Mouse (Mus musculus): ENCODE measurements around the gene Slc22a23. TPM values are rescaled to one million over a fixed set of nuclear protein-coding genes. Genes with fewer than 3 reads are reported as not detected.
A peak's percentile ranks its signal among the peaks of the same experiment; 100 is the strongest.

The Slc22a23 gene
- polyA plus RNA-seq, 1 experiment from 2014 or later: 8.4 TPM

- 90% methylated on average over 7 of the region's 7 CpGs for WGBS
- no peaks in the 10 kb centered on the region for H3K9me3 ChIP-seq
- no peak for DNase-seq (ENCODE audit: low spot score)
- peaks cover 24% of the 10 kb centered on the region; the same call in 1 of the 2 replicates for H3K36me3 ChIP-seq
- H3K27ac ChIP-seq: 0 out of 2 replicates have a peak overlapping the region, but pooled peaks have one; percentile 36
- no peaks in the 10 kb centered on the region for H3K27me3 ChIP-seq (ENCODE audit: insufficient read depth, poor library complexity, severe bottlenecking)
- H3K4me3 ChIP-seq: no peak overlapping the region
- H3K4me1 ChIP-seq (replicated peaks): peaks cover 19% of the 10 kb centered on the region
These were observed 13.4 kb downstream of the Slc22a23 start for GRCm38 (mm10) chr13:34331399-34332186.

DNA sequence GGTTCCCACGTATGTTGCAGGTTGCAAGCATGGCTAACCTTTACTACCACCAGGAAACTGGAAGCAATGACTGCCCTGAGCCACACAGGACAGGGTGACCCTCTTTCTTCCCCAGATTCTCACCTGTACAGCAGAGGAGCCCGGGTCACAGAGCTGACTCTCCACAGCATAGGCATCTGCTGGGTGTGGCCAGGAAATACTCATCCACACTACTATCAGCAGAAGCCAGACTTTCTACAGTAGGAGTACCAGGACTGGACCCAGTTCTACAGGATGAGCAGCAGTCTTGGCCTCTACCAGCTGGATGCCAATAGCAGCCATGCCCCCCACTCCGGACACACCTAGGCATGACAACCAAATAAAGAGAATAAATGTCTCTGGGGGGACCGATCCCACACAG, 15.4 kb downstream of the Slc22a23 start:
- no peaks in the 10 kb centered on the region for H3K27me3 ChIP-seq (ENCODE audit: insufficient read depth, poor library complexity, severe bottlenecking)
- H3K9me3 ChIP-seq: no peaks in the 10 kb centered on the region
- 90% methylated on average over 4 of the region's 4 CpGs for WGBS
- no peak for DNase-seq (ENCODE audit: low spot score)
- no peak overlapping the region for H3K27ac ChIP-seq
- no peak overlapping the region for H3K4me3 ChIP-seq
- peaks cover 17% of the 10 kb centered on the region; the same call in 1 of the 2 replicates for H3K36me3 ChIP-seq
- H3K4me1 ChIP-seq (replicated peaks): peaks cover 12% of the 10 kb centered on the region

GRCm38 (mm10) chr13:34326992-34327391, 18.0 kb downstream of the Slc22a23 start:
- H3K27ac ChIP-seq: no peak overlapping the region
- no peak overlapping the region for H3K4me3 ChIP-seq
- H3K4me1 ChIP-seq (replicated peaks): 0 out of 2 replicates have a peak, but pooled peaks cover 11% of the 10 kb centered on the region
- WGBS: 92% methylated on average over 1 of the region's 1 CpGs
- H3K9me3 ChIP-seq: no peaks in the 10 kb centered on the region
- DNase-seq (ENCODE audit: low spot score): no peak
- peaks cover 14% of the 10 kb centered on the region; the same call in 1 of the 2 replicates for H3K36me3 ChIP-seq
- H3K27me3 ChIP-seq (ENCODE audit: insufficient read depth, poor library complexity, severe bottlenecking): no peaks in the 10 kb centered on the region

DNA sequence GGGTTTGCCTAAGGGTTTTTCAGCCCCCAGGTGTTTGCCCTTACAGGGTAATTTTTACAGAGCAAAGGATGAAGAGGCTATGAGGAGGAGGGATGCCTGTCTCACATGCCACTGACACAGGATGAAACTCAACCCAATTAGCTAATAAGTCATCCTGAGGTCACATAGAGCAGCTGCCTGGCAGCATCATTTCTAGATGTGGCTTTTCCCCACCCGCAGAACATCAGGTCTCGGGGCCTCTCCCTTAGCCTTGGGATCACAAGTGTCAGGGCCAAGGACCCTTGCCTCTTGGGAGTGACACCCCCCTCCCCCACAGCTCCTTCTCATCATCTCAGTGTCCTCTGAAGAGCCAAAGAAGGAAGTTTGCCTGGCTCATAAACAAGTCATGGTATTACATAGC, 21.6 kb downstream of the Slc22a23 start:
- Histone ChIP-seq H3K9me3 (no peaks in the 10 kb centered on the region), H3K27ac (no peak overlapping the region), H3K36me3 (0 out of 2 replicates have a peak, but pooled peaks cover 12% of the 10 kb centered on the region), H3K27me3 (ENCODE audit: insufficient read depth, poor library complexity, severe bottlenecking) (no peaks in the 10 kb centered on the region), H3K4me3 (no peak overlapping the region), H3K4me1 (replicated peaks) (0 out of 2 replicates have a peak, but pooled peaks cover 8% of the 10 kb centered on the region)
- DNase-seq (ENCODE audit: low spot score): no peak
- 87% methylated on average over 2 of the region's 2 CpGs for WGBS

- Histone ChIP-seq H3K9me3 (no peaks in the 10 kb centered on the region), H3K36me3 (peaks cover 20% of the 10 kb centered on the region), H3K4me1 (replicated peaks) (peaks cover 12% of the 10 kb centered on the region; the same call in 1 of the 2 replicates), H3K27me3 (ENCODE audit: insufficient read depth, poor library complexity, severe bottlenecking) (no peaks in the 10 kb centered on the region), H3K27ac (peak overlapping the region; percentile 4; the same call in 1 of the 2 replicates), H3K4me3 (no peak overlapping the region)
- WGBS: 90% methylated on average over 4 of the region's 4 CpGs
- DNase-seq (ENCODE audit: low spot score): no peak
These were observed 24.5 kb downstream of the Slc22a23 start for GRCm38 (mm10) chr13:34320482-34320881.

- Histone ChIP-seq H3K9me3 (no peaks in the 10 kb centered on the region), H3K27ac (no peak overlapping the region)
- no peak for DNase-seq (ENCODE audit: low spot score)
These were observed 27.9 kb downstream of the Slc22a23 start for GRCm38 (mm10) chr13:34317051-34317450.

GRCm38 (mm10) chr13:34316511-34316910, 28.5 kb downstream of the Slc22a23 start:
- Histone ChIP-seq H3K4me1 (replicated peaks) (peaks cover 10% of the 10 kb centered on the region), H3K36me3 (peaks cover 20% of the 10 kb centered on the region), H3K9me3 (no peaks in the 10 kb centered on the region), H3K27me3 (ENCODE audit: insufficient read depth, poor library complexity, severe bottlenecking) (no peaks in the 10 kb centered on the region), H3K4me3 (no peak overlapping the region), H3K27ac (no peak overlapping the region)
- WGBS: 90% methylated on average over 6 of the region's 6 CpGs
- DNase-seq (ENCODE audit: low spot score): no peak

More at GRCm38 (mm10) chr13:34317051-34317450, 27.9 kb downstream of the Slc22a23 start:
- Histone ChIP-seq H3K27me3 (ENCODE audit: insufficient read depth, poor library complexity, severe bottlenecking) (no peaks in the 10 kb centered on the region), H3K36me3 (peaks cover 20% of the 10 kb centered on the region), H3K4me1 (replicated peaks) (peaks cover 8% of the 10 kb centered on the region; the same call in 1 of the 2 replicates), H3K4me3 (no peak overlapping the region)
- WGBS: 92% methylated on average over 4 of the region's 4 CpGs

DNA sequence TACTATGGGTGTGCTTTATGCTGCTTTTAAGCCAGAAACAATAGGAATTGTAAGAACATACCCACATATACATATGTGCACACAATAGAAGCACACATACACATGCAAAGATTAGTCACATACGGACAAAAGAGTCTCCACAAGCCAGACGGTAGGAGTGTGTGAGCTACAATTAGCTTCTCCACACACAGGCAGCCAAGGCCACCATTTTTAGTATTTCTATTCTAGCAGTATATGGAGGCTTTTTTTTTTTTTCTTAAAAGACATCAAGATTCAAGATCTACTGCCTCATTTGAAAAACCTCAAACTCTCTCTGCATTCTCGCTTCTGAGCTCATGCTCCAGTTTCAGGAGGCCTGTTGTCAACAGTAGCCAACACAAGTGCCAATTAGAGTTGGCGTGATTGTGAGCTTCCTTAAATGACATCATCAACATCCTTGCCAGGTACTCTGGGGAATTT, 31.9 kb downstream of the Slc22a23 start:
- no peak for DNase-seq (ENCODE audit: low spot score)
- H3K4me3 ChIP-seq: no peak overlapping the region
- no peak overlapping the region for H3K27ac ChIP-seq
- H3K36me3 ChIP-seq: peaks cover 9% of the 10 kb centered on the region
- H3K9me3 ChIP-seq: no peaks in the 10 kb centered on the region
- 80% methylated on average over 4 of the region's 4 CpGs for WGBS
- H3K4me1 ChIP-seq (replicated peaks): peaks cover 18% of the 10 kb centered on the region
- H3K27me3 ChIP-seq (ENCODE audit: insufficient read depth, poor library complexity, severe bottlenecking): no peaks in the 10 kb centered on the region

GRCm38 (mm10) chr13:34312346-34313002, 32.5 kb downstream of the Slc22a23 start:
- Histone ChIP-seq H3K4me3 (no peak overlapping the region), H3K4me1 (replicated peaks) (peaks cover 18% of the 10 kb centered on the region), H3K27me3 (ENCODE audit: insufficient read depth, poor library complexity, severe bottlenecking) (no peaks in the 10 kb centered on the region), H3K9me3 (no peaks in the 10 kb centered on the region), H3K27ac (no peak overlapping the region), H3K36me3 (peaks cover 4% of the 10 kb centered on the region)
- 91% methylated on average over 2 of the region's 2 CpGs for WGBS
- no peak for DNase-seq (ENCODE audit: low spot score)

GRCm38 (mm10) chr13:34311593-34311992, 33.4 kb downstream of the Slc22a23 start:
- Histone ChIP-seq H3K4me1 (replicated peaks) (peaks cover 20% of the 10 kb centered on the region), H3K36me3 (no peaks in the 10 kb centered on the region), H3K27ac (no peak overlapping the region), H3K9me3 (no peaks in the 10 kb centered on the region), H3K27me3 (ENCODE audit: insufficient read depth, poor library complexity, severe bottlenecking) (no peaks in the 10 kb centered on the region), H3K4me3 (no peak overlapping the region)
- no peak for DNase-seq (ENCODE audit: low spot score)
- WGBS: 75% methylated on average over 2 of the region's 2 CpGs

DNA sequence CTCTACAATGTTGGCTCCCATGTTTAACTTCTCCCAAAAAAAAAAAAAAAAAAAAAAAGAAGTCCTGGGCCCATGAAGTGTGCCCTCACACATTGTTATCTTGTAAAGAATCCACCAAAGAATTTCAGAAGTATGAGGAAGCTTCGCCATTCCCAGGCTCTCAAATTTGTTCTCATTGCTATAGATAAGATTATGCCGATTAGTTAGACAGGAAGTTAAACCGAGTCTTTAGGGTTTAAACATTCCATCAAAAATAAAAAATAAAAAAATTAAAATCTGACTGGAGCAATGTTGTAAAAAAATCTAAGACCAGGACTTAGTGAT, 36.4 kb downstream of the Slc22a23 start:
- DNase-seq (ENCODE audit: low spot score): no peak
- Histone ChIP-seq H3K9me3 (no peaks in the 10 kb centered on the region), H3K4me3 (no peak overlapping the region), H3K27me3 (ENCODE audit: insufficient read depth, poor library complexity, severe bottlenecking) (no peaks in the 10 kb centered on the region), H3K27ac (no peak overlapping the region), H3K36me3 (peaks cover 14% of the 10 kb centered on the region), H3K4me1 (replicated peaks) (peaks cover 28% of the 10 kb centered on the region)
- WGBS: 89% methylated on average over 3 of the region's 3 CpGs

DNA sequence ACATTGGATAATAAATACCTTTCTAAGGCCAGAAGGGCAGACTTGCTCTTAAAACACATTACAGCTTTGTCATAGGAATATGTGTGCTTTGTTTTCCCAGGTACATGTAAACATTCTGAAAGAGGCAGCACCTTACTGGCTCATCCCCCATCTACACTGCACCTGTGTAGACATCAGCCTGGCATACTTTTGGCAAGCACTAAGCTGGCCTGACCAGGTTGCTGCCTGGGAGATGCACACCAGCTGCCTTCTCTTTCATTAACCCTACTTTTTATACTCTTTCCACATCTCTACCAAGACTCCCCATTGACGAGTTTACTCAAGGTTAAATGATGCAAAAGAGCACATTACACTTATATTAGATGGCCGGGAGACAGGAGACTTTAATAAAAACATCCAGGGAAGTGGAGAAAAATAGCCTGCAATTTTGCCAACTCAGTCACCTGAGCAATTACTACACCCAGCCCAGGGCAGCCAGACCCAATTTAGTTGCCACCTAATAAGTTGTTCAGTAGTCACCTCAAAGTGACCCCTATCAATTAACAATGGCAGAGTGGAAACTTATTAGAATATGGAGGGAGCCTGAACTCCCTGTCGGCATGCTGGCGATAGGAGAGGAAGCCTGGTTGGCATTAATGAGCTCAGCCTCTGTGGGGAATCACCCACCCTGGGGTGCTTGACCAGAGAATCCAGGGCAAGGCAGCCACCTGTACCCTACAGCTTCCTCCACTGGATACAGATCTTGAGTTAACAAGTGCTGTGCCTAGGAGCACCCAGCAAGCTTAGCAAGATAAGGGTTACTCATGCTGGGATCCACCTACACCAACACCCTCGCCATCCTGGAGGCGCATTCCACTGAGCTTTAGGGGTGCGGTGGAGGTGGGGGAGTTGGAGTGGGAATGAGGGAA, 37.0 kb downstream of the Slc22a23 start:
- H3K9me3 ChIP-seq: no peaks in the 10 kb centered on the region
- no peak for DNase-seq (ENCODE audit: low spot score)
- H3K27me3 ChIP-seq (ENCODE audit: insufficient read depth, poor library complexity, severe bottlenecking): no peaks in the 10 kb centered on the region
- peaks cover 31% of the 10 kb centered on the region for H3K4me1 ChIP-seq (replicated peaks)
- 69% methylated on average over 7 of the region's 7 CpGs for WGBS
- H3K36me3 ChIP-seq: peaks cover 20% of the 10 kb centered on the region
- H3K27ac ChIP-seq: no peak overlapping the region
- H3K4me3 ChIP-seq: no peak overlapping the region
